Mouse (Mus musculus) T-cell, adult 2 months (primary cell): ENCODE measurements around the gene Hmcn2.

ENCODE experiments used
- DNase-seq: peaks from one replicate; pipeline ENCODE4 v3.0.0; 2022; ENCODE audit warnings: low spot score

The Hmcn2 gene

DNA sequence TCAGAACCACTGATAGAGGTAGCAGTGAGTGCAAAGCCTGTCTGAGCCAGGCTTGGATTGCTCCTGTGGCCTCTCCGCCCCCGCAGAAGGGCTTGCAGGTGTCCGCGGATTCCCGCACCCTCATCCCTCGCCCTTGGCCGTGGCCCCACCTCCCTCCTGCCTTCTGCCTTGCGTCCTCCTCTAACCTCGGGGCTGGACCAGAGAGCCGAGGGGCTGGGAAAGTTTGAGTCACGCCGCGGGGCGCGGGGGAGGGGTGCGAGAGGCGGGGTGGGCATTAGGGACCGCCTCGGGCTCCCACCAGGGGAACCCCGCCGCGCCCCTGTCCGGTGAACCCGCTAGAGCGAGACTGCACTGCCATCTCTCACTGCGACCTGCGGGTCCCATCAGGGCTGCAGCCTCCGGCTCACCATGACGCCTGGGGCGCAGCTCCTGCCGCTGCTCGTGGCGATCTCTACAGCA is at the start of gene Hmcn2:
Hmcn2 (plus strand) TSS at position 409 of the 459 bp plus-strand sequence.
- no peak for DNase-seq

DNA sequence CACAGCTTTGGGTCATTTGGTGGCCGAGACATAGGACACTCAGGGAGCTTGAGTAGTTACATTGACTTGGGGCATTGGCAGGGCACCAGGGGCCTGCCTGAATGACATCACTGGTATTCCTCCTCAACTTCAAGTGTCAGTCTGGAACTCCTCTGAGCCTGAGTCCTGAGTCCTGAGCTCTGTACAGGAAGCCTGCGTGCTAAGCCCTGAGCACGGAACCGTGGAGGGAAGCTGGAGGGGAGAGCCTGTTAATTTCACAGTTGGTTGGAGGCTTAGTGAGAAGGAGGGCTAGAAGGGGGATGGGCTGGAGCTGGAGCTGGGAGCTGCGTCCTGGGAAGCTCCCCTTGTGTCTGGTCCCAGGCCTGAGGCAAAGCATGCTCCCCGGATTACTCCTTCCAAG is 46.8 kb upstream of the Hmcn2 start:
- DNase-seq = no peak

DNA sequence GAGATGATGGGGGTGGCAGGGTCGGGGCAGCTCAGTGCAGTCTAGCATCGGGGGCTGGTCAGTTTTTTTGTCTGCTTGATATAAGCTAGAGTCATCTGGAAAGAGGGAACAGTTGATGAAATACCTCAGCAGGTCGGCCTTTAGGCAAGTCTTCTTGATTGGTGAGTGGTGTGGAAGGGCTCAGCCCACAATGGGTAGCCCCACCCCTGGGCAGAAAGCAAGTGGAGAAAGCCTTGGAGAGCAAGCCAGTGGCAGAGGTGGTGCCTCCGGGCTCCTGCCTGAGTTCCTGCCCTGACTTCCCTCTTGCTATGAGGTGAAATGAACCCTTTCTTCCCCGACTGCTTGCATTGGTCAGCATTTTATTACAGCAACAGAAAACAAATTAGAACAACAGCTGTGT is 45.6 kb upstream of the Hmcn2 start:
- no peak for DNase-seq

DNA sequence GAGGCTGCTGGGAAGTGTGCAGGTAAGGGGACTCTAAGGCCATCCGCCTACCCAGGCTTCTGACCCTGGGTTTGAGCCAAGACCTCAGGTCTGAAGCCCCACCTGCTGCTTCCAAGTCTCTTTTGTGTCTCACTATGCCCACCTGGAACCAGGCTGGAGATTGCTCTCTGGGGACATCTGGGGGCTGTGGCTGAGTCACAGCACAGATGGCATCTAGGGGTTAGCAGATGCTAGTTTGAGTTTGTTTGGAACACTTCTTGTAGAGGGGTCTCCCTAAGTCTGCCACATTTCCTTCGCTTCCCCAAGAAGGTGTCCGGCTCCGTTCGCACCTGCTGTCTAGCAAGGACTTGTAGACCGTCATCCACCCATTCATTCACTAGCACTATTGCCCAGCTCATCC is 45.0 kb upstream of the Hmcn2 start:
- DNase-seq = no peak

DNA sequence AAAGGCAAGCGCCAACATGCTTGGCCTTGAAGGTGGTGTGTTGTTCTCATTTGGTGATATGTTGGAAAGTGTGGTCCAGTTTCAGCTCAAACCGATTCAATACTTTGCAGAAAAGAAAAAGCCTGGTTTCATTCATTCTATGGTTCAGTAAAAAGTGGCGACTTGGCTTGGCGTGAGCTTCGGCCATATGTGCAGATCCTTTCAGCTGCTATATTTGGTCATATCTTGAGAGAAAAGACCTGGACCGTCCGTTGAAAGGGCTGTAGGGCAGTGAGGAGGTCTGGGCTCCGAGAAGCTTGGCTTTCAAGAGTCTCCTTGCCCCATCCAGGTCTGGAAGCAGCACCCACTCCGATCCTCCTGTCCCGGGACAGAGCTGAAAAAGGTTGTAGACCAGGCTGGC is 44.4 kb upstream of the Hmcn2 start:
- DNase-seq = no peak

DNA sequence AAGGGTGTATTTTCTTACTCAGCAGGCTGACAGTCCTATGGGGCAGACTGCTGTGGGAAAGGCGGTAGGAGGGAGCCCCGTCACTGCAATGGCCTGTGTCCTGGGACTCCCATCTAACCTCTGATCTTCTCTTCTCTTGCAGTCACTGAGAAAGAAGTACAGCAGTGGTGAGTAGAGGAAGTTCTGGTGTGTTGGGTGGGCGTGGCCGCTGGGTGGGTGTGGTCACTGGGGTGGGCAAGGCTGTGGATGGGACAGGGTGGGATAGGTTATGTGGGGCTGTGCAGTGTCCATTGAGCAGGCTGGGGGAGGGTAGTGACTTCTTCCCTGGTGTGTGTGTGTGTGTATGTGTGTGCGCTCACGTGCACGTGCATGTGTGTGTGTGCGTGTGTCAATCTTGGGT is 43.7 kb upstream of the Hmcn2 start:
- DNase-seq = no peak

DNA sequence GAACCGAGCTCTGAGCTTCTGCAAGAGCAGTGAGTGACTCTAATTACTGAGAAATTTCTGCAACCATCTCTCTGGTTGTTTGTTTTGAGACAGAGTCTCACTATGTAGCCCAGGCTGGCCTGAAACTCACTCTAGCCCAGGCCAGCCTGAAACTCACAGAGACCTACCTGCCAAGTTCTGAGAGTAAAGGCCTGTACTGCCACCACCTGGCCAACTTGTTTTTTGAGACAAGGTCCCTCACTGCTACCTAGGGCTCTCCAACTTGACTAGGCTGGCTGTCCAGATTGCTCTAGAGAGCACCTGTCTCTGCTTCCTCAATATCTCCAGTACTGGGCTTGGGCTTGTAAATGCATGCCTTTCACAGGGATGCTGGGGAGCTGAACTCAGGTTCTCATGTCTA is 43.1 kb upstream of the Hmcn2 start:
- no peak for DNase-seq

DNA sequence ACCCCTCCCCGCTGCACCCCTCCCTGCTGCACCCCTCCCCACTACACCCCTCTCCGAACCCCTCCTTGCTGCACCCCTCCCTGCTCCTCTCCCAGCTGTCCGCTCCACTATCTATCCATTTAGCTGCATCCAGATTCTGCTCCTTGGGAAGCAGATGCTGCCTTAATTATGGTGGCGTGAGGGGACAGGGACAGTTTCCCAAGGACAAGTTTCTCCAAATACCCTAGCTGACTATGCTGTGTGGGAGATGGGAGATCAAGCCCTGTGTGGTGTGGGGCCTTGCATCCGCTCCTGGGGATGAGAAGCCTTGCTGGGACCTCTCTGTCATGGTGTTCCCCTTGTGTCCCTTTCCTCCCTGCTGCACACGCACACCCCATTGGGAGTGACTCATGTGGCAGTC is 39.2 kb upstream of the Hmcn2 start:
- DNase-seq = no peak

DNA sequence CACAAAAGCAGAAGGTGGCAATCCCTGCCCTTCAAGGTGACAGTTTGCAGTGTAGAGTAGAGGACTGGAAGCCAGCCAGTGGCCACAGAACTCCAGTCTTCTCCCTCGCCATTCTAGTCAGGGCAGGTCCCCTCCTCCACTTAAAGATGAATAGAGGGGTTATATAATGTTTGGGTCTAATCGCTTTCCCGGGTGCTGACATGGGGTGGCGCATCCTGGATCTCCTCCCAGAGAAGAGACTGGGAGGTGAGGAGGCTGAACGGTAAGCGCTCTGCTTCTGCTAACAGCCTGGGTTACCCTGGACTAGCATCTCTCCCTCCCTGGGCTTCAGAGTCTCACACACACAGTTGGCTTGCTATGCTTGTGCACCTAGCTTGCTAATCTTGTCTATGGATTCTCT is 36.4 kb upstream of the Hmcn2 start:
- no peak for DNase-seq

DNA sequence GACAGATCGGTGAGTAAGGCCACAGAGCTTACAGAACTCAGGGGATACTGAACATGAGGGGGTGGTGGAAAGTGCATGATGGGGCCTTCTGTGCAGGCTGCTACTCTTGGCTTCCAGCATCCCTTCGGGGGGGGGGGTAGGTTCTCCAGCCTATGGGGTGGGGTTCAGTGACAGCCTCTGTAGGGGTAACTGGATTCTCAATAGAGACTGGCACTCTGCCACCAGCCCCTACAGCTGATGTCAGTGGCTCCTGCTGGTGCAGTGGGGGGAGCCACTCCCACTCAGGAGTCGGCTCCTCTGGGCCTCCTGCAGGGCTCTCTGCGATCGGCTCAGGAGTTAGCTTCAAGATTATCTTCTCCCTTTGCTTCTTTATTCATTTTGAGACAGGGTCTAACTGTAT is 35.7 kb upstream of the Hmcn2 start:
- DNase-seq = no peak

DNA sequence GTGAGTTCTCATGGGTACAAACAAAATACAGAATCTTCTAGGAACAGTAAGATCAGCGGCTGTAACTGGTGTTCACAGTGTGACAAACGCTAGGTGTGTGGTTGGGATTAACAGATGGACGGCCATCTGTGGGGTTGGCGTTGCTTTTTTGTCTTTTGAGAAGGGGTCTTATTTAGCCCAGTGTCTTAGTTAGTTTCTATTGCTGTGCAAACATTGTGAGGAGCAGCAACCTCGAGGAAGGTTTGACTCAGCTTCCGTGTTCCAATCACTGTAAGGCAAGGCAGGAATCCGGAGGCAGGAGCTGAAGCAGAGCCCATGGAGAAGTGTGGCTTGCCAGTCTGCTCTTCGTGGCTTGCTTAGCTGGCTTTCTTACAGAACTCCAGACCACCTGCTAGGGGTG is 33.1 kb upstream of the Hmcn2 start:
- no peak for DNase-seq

DNA sequence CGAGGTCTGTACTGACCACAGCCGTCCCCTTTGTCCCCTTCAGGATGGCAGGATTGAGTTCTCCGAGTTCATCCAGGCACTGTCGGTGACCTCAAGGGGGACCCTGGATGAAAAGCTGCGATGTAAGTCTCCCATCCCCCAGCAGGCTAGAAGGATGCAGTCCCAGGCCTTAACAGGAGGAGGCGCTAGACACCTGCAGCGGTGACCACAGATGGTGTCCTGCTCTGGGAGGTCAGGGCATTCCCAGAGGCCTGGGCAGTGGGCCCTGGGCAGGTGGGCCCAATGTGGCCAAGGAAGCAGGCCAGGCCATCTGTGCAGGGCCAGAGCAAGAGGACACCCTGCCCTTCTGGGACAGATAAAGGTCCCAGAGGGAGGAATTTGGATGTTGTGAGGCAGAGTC is 31.9 kb upstream of the Hmcn2 start:
- no peak for DNase-seq

DNA sequence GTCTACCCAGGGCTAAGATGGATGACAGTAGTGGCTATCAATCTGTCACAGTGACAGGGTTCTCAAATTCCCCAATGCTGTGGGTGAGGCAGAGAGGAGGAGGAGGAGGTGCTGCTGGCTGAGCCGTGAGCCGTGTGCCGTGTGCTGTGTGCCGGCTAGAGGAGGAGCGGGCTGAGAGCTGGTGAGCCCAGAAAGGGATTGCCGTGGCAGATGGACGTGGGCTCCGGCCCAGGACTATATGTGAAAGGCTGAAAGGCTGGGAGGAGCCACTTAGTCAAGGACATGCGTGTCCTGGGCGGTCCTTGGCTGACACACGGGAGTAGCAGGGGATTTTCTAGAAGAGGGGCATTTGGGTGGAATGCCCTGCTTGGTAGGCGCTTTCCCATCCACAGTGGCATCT is 31.3 kb upstream of the Hmcn2 start:
- DNase-seq = no peak

DNA sequence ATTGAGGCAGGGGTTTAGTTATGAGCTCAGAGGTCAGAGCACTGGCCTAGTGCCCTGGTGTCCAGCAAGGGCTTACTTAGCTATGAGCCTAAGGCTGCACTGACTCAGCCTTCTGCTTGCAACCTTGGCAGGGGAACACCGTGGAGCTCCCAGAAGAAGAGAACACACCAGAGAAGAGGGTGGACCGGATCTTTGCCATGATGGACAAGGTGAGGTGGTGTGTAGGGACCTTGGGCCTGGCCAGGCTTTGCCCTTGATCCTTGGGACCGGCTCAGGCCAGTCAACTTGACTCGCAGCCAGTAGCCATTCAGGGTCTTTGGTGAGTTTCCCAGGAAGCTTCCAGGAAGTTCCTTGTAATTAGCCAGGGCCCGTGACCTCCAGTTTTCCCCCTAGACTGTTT is 29.7 kb upstream of the Hmcn2 start:
- no peak for DNase-seq

DNA sequence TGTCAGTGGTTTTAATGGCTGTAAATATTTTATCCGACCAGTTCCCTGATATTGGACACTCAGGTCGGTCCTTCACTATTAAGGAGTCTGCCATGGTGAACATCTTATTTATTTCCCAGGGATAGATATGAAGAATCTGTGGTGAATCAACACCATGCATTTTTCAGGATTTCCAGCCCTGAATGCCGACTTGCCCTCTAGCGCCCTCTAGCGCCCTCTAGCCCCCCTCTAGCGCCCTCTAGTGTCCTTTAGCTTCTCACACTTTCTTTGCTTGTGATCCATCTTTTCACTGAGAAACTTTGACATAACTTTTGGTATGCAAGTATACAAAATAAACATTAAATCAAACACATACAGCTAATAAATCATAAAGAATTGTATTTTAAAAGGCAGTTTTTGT is 22.8 kb upstream of the Hmcn2 start:
- peak; percentile 42 for DNase-seq

DNA sequence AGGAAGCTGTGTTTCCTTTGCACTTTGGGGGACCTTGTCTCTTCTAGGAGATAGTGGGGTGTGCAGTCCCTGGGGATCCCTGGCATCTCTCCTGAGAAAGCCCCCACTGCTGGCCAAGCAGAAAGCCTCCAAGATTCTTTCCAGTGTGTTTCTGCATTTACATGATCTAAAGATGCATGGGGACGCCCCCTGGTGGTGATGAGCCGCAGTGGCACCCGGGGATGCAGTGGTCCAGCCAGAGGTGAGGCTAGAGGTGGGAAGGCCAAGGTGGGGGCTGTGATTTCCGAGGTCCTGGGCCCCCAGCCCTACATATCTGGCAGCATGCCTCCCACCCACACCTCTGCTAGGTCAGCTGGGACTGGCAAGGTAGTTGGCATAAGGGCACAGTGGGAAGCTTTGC is 19.2 kb upstream of the Hmcn2 start:
- DNase-seq = peak; percentile 70

DNA sequence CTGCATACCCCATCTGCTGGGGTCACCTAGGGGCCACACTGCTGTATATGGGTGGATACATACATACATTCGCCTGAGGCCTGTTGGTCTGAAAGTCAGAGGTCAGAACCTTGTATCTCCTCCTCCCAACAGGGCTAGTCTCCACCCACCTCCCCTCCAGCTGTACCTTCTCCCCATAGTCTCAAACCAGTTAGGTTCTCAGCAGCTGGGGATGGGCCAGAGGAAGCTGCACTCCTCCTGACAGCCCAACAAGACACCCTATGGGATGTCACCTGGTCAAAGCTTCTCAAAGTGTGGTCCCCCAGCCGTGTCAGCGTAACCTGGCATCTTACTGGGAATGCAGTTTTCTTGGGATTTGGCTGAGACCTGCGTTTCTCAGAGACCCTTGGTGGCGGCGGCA is 17.8 kb upstream of the Hmcn2 start:
- DNase-seq = no peak

DNA sequence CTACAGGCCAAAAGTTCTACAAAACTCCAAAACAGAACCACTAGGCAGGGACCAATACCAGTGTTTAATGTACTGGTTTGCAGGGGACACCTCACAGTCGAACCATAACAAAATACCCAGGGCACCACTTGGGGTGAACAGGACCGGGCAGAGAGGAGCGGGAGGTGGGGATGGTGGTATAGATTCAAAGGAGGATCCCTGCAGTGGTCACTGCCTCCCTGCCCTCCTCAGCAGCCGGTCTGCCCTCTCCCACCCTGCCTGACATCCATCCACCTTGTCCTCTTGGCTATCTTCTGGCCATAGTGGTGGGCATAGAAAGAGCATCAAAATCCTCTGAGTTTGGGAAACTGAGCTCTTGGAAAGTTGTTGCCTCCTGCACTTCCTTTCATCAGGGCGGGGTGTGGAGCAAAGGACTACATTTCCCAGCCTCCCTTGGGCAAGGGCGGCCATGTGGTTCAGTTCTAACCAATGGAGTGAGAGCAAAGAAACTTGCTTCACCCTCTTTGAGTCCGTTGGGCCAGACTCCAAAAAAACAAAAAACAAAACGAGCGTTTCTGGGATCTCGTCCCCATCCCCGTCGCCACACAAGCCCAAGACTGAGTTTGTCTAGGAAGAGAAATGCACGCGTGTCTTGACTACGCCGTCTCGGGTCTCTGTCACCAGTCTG is 16.5 kb upstream of the Hmcn2 start:
- DNase-seq = peak; percentile 36

DNA sequence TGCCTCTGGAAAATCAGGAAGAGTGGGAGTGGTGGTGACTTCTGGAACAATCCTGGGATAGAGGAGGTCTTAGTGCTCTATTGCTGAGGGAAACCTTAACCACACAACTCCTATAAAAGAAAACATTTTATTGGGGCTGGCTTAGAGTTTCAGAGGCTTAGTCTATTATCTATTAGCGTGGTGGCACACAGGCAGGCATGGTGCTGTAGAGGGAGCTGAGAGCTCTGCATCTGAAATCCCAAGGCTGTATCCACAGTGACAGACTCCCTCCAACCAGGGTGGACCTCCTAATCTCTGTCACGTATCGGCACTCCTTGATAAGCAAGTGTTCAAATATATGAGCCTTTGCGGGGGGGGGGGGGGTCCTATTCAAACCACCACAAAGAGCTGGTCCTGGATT is 15.4 kb upstream of the Hmcn2 start:
- no peak for DNase-seq

DNA sequence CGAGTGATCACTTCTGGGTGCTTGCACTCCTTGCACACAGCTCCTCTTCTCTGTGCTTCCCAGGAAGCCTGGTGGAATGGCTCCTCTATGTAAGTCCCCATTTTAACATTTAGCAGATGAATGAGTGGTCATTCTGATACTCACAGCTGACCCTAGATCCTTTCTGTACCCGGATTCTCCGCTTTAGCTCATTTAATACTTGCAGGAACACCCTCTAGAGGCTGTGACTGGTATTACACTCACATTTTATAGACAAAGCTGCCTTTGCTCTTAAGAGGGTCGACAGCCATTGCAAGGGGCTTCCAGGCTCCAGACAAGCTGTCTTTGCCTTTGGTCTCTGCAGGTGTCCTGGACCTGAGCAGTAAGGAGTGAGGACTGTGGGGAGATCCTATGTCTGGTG is 14.9 kb upstream of the Hmcn2 start:
- DNase-seq = no peak

DNA sequence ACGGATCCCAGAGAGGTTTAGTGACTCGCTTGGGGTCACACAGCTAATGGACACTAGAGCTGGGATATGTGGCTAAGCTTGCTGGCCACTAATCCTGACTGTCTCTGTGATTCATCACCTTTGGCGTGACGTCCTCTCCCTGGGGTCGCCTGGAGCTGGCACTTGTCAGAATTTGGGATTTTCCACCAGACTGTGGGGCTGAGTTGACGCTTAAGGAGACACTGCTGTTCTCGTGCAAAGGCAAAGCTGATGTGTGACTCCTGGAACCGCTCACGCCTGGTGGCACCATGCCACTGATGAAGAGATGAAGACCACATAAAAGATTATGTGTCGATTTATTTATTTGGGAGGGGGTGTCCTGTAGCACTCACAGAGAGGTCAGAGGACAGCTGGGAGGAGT is 14.2 kb upstream of the Hmcn2 start:
- DNase-seq = no peak

DNA sequence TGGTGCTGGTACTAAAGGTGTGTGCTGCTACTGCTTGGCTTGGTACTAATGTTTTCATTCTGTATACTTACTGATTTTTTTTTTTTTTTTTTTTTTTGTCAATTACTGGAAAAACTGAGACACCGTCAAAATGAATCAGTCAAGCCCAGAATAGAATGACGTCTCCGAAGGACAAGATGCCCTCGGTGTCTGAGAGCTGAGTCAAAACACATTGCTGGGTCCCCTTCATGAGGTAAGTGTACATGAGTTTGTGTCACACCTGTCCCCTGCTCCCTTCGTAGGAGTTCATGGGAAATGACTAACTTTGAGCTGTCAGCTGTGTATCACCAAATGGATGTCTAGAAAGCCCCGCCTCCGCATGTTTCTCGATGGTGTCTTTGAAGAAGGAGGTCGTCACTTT is 11.0 kb upstream of the Hmcn2 start:
- DNase-seq = no peak

DNA sequence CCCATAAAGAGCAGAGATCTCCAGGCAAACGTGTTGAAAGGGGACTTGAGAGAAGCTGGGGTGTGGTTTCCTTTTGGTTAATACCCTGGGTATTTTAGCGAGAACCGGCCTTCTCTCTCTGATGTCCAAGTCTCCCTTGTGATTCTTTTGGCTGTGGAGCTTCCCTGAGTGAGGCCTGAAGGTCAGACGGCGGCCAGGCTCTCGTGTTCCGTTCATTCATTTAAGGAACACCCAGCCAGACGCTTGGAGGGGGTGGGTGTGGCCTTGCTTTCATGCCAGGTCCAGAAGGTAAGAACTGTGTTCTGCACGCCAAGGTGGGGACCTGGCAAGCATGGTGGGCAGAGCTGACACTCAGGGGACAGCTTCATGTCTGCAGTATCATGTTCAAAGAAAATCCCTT is 10.0 kb upstream of the Hmcn2 start:
- DNase-seq = no peak

DNA sequence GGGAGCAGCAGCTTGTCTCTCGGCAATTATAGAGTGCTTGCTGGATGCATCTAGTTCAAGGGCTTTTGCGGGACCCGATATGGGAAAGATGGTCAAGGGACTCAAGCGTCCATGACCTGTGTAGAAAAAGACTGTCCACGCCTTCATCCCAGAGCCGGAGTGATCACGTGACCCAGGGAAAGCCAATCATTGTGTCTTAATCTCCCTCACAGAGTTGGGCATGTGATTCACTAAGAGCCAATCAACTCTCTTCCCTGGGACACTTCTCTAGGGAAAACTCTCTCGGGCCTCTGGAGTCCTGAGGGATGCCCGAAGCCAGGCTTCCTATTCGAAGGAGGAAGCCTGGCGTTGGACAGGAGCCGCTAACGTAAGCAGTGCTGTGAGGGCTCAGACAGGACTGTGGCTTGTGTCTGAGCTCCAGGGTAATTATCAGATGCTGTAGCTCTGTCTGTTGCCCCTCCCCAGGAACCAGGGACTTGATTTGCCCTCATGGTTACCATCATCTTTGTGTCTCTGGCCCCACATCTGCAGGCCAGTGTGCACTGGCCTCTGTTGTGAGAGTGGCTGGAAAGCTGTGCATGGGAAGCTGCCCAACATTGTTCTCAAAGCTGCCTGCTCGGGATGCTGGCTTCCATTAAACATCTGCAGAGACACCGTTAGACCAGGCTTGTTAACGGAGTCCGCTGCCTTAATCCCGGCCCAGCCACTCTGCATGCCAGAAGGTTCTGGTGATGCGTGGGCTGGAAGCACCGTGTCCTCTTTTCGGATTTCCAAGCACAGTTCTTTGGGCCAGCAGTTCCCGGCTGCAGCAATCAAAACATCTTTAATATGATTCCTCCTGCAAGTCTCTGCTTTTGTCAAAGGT is 9.2 kb upstream of the Hmcn2 start:
- DNase-seq = no peak
